Comparison of ENCODE assay signal across 23 mouse cellular contexts in genomic region chr2:24807036-24807435, GRCm38 (mm10). TPM values are rescaled to one million over a fixed set of nuclear protein-coding genes. Genes with fewer than 3 reads are reported as not detected.
DNase-seq lines count a peak whose midpoint lies in the region; ATAC-seq and TF ChIP-seq lines count a peak whose summit lies in the region.
"Had no signal": no experiment of that assay in that cellular context is flagged by ENCODE, and none has a peak within 500 bp of the region (broad histone marks: within the 10 kb centered on the region; RNA-seq: fewer than 3 reads in every experiment).

No protein-coding gene starts in this region.

- no peak overlapping the region for H3K4me3 ChIP-seq in kidney, adult 2 months (ENCODE audit: insufficient read depth, low read depth, low read length)
- H3K4me3 ChIP-seq: embryonic facial prominence, embryonic 10.5 days; limb, embryonic 13.5 days; liver, embryonic 15.5 days; neural tube, embryonic 12.5 days had no signal

- no peak for TF ChIP-seq CTCF in kidney, adult 2 months (conservative IDR thresholded peaks at IDR 0.05; ENCODE audit: insufficient read depth, insufficient read length, low read depth, low read length)

- H3K27me3 ChIP-seq in kidney, adult 2 months (replicated peaks; ENCODE audit: control insufficient read depth, insufficient read depth, low read length): no peaks in the 10 kb centered on the region
- H3K27me3 ChIP-seq: limb, embryonic 13.5 days; liver, embryonic 15.5 days; neural tube, embryonic 12.5 days had no signal

- 84% methylated on average over 3 of the region's 3 CpGs for WGBS in kidney, adult 2 months

- ATAC-seq in frontal cortex, adult (ENCODE audit: low TSS enrichment): peak; percentile 76
- ATAC-seq: forebrain, embryonic 14.5 days; intestine, embryonic 16.5 days had no signal

- DNase-seq in frontal cortex, postnatal 14 days (ENCODE audit: low spot score in 2 of 2): no peak
- peak; percentile 22 for DNase-seq in adipocyte (ENCODE audit: low spot score)
- DNase-seq in layer of hippocampus, adult 9-10 months (ENCODE audit: low spot score): peak; percentile 49
- peak; percentile 25 for DNase-seq in right cerebral cortex, postnatal 14 days
- no peak for DNase-seq in kidney, adult 2 months
- no peak for DNase-seq in lung, postnatal 4 days
- DNase-seq in gastrocnemius, postnatal 25 days: no peak
- DNase-seq: adrenal gland, adult 2 months; cerebellum, adult 11 months; lung, postnatal 10 days; thymus, postnatal 14 days had no signal

- no peak for TF ChIP-seq POLR2A in kidney, adult 2 months (IDR thresholded peaks at IDR 0.05; ENCODE audit: low read depth, low read length)

- no peak overlapping the region for H3K27ac ChIP-seq in kidney, adult 2 months (ENCODE audit: insufficient read depth, low read depth, low read length)
- H3K27ac ChIP-seq: embryonic facial prominence, embryonic 10.5 days; hindbrain, embryonic 14.5 days; kidney, postnatal 0 days; limb, embryonic 13.5 days; liver, embryonic 15.5 days; neural tube, embryonic 12.5 days had no signal

- peaks cover 3% of the 10 kb centered on the region for H3K36me3 ChIP-seq in kidney, adult 2 months (ENCODE audit: control insufficient read depth, insufficient read depth, low read length)

- peaks cover 5% of the 10 kb centered on the region; the same call in 1 of the 2 replicates for H3K4me1 ChIP-seq in kidney, adult 2 months (ENCODE audit: control insufficient read depth, insufficient read depth, low read length)
- H3K4me1 ChIP-seq: embryonic facial prominence, embryonic 10.5 days; limb, embryonic 13.5 days; neural tube, embryonic 12.5 days had no signal

RNA-seq across cellular contexts. Expression of gene Cacna1b, which starts 44.1 kb away (rescaled TPM):
- polyA plus RNA-seq in kidney, adult 2 months (2012; rRNA removed): 0.03 and 1.2 TPM in 2 replicates
- under 1 TPM; 0.03 to 0.05 TPM for total RNA-seq in gastrocnemius, postnatal 25 days (2021)
- total RNA-seq: gastrocnemius, adult 8-10 months; MEL had no signal
- polyA plus RNA-seq: heart, postnatal 0 days had no signal

Comparison
In these comparisons a context has a peak if more than half of its experiments do, and no peak if none do; other contexts are left out.
1. DNase-seq: peak in adipocyte (single experiment), layer of hippocampus, adult 9-10 months (single experiment) and right cerebral cortex, postnatal 14 days (single experiment); none in frontal cortex, postnatal 14 days (0 of 2), kidney, adult 2 months (single experiment), lung, postnatal 4 days (0 of 2) and gastrocnemius, postnatal 25 days (single experiment).